Mouse (Mus musculus) adrenal gland, postnatal 36 days (tissue): ENCODE data around the gene Igf1r. TPM values are rescaled to one million over a fixed set of nuclear protein-coding genes. Genes with fewer than 3 reads are reported as not detected.

Experiments used
- DNase-seq, 2 experiments: peaks; one replicate each; pipeline ENCODE4 v3.0.0; 2021; ENCODE audit warnings: mixed read lengths in 1 of 2
- total RNA-seq, 2 experiments: library from RNA; stranded (reverse); gene quantifications; 2 replicates each; pipeline ENCODE4 v1.2.3; 2021

Igf1r gene
- total RNA-seq, 2 experiments from 2014 or later: 74.1 to 87.4 TPM

- peak; percentile 46 to 59 for DNase-seq
Measured at GRCm38 (mm10) chr7:68080122-68080845, 127.7 kb downstream of the Igf1r start.

- DNase-seq: peak; percentile 29 to 43
Measured at GRCm38 (mm10) chr7:68085338-68085737, 132.7 kb downstream of the Igf1r start.

- DNase-seq: peak in 1 of 2 experiments; percentile 49
Measured at GRCm38 (mm10) chr7:68085870-68086341, 133.3 kb downstream of the Igf1r start.

GRCm38 (mm10) chr7:68087496-68087895 lies 134.9 kb downstream of the Igf1r start:
- no peak for DNase-seq

GRCm38 (mm10) chr7:68088825-68089224 lies 136.2 kb downstream of the Igf1r start:
- DNase-seq: no peak

- no peak for DNase-seq
Measured at GRCm38 (mm10) chr7:68089725-68090124, 137.1 kb downstream of the Igf1r start.

GRCm38 (mm10) chr7:68090576-68090975 lies 137.9 kb downstream of the Igf1r start:
- DNase-seq: peak in 1 of 2 experiments; percentile 44

GRCm38 (mm10) chr7:68092304-68092978 lies 139.8 kb downstream of the Igf1r start:
- DNase-seq: no peak

GRCm38 (mm10) chr7:68093817-68094216 lies 141.2 kb downstream of the Igf1r start:
- no peak for DNase-seq

- DNase-seq: no peak
Measured at GRCm38 (mm10) chr7:68095574-68095973, 142.9 kb downstream of the Igf1r start.

- DNase-seq: no peak
Measured at GRCm38 (mm10) chr7:68096411-68096810, 143.8 kb downstream of the Igf1r start.

- peak; percentile 45 to 63 for DNase-seq
Measured at GRCm38 (mm10) chr7:68097081-68097836, 144.6 kb downstream of the Igf1r start.

GRCm38 (mm10) chr7:68098098-68098497 lies 145.5 kb downstream of the Igf1r start:
- no peak for DNase-seq

GRCm38 (mm10) chr7:68100388-68100787 lies 147.8 kb downstream of the Igf1r start:
- DNase-seq: no peak

- DNase-seq: peak; percentile 64 to 72
Measured at GRCm38 (mm10) chr7:68102456-68103177, 150.0 kb downstream of the Igf1r start.

GRCm38 (mm10) chr7:68103178-68103530 lies 150.5 kb downstream of the Igf1r start:
- no peak for DNase-seq

- DNase-seq: no peak
Measured at GRCm38 (mm10) chr7:68111532-68111931, 158.9 kb downstream of the Igf1r start.

GRCm38 (mm10) chr7:68112582-68112981 lies 160.0 kb downstream of the Igf1r start:
- no peak for DNase-seq

- no peak for DNase-seq
Measured at GRCm38 (mm10) chr7:68114364-68114763, 161.7 kb downstream of the Igf1r start.

GRCm38 (mm10) chr7:68114983-68115715 lies 162.5 kb downstream of the Igf1r start:
- peak; percentile 41 to 55 for DNase-seq

GRCm38 (mm10) chr7:68117567-68117966 lies 164.9 kb downstream of the Igf1r start:
- no peak for DNase-seq
